Mouse (Mus musculus) layer of hippocampus, adult 2 months (tissue): ENCODE measurements around the gene Zfp36. TPM values are rescaled to one million over a fixed set of nuclear protein-coding genes. Genes with fewer than 3 reads are reported as not detected.
A peak's percentile ranks its signal among the peaks of the same experiment; 100 is the strongest.
"Not testable (repeated sequence)": the region's sequence is repeated elsewhere in the genome, so short reads cannot be mapped to it uniquely, and the experiment has no call there.

Source experiments
- DNase-seq, 2 experiments: peaks; one replicate each; pipeline ENCODE4 v3.0.0; 2022; ENCODE audit warnings: low spot score in 2 of 2
- H3K27ac ChIP-seq: fragments of 200-600 bp; 2 replicates; pipeline ENCODE4 v1.8.1; 2022
- H3K4me3 ChIP-seq: fragments of 200-600 bp; 2 replicates; pipeline ENCODE4 v1.8.1; 2022; ENCODE audit warnings: mild to moderate bottlenecking
- CTCF ChIP-seq: fragments of 200-600 bp; conservative IDR thresholded peaks from 2 replicates; pipeline ENCODE4 v1.8.1; 2022; ENCODE audit warnings: antibody characterized with exemption, mild to moderate bottlenecking, moderate library complexity
- total RNA-seq, 2 experiments: library from RNA; stranded (reverse); gene quantifications; 2 replicates each; pipeline ENCODE4 v1.2.3; 2021

Gene Zfp36
- total RNA-seq, 2 experiments from 2014 or later, result 2.0 to 3.2 TPM

GRCm38 (mm10) chr7:28393272-28393951 is 13.4 kb upstream of the Zfp36 start:
- DNase-seq, result no peak
- H3K27ac ChIP-seq, result peak overlapping the region; percentile 89
- H3K4me3 ChIP-seq, result peak overlapping the region; percentile 75
- no peak for TF ChIP-seq CTCF

DNA sequence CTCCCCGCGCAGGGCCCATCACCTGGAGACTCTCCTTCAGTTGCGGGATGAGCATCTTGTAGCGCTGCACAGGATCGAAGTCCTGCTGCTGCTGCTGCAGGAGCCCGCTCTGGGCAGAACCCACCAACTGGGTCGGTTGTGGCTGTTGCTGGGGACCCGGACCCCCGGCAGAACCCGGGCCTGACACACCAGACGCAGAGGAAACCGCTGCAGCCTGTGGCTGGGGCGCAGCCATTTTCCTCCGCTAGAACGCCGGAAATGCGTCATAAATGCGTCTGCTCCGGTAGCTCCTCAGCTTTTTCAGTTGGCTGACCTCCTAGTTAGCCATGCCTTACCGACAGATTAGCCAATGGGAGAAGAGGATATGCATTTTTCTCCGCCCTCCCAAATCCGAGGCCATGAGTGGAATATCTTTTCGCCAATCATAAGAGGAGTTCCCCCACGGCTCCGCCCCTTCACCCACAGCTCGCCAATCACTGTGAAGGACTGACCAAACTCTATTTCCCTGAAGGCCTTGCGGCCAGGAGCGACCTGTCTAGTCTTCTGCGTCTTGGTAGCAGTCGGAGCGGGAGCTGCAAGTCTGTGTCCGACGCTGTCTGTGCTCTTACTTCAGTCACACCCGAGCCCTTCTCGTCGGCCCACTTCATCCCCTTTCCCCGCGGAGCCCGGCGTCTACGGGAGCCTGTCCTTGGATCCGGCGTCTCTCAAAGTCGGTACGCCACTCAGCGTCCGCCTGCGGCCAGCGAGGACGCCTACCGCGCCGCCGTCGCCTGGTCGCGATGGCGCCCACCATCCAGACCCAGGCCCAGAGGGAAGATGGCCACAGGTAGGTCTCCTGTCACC is 12.6 kb upstream of the Zfp36 start, which contains the start of the genes Med29 and Paf1:
Med29 (minus strand) TSS at position 280 of the 843 bp plus-strand sequence.
Paf1 (plus strand) TSS at position 523 of the 843 bp plus-strand sequence.
- peak; percentile 16; the same call in 1 of the 2 replicates for TF ChIP-seq CTCF
- DNase-seq, result peak; percentile 95 to 99
- peak within 1 kb of the TSS; percentile 89 for H3K27ac ChIP-seq
- H3K4me3 ChIP-seq, result peak within 1 kb of the TSS; percentile 80

DNA sequence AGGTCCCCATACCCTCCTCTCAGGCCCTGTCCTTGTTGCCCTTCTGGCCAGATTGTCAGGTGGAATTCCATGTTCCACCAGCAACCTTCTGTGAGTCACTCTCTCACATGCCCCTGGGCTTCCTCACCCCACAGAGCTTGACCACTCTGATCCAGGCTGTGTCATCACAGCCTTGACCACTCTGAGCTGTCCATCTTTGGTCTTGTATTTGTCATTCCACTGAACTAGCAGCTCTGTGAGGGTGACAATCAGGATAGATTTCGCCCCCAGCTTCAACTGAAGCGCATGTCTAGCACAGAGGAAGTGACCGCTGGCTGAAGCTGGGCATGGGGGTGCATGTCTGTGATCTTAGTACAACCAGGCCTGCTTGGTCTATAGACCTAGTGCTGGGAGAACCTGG is 10.3 kb upstream of the Zfp36 start:
- Histone ChIP-seq H3K4me3 (no peak overlapping the region), H3K27ac (no peak overlapping the region)
- no peak for TF ChIP-seq CTCF
- DNase-seq, result no peak

DNA sequence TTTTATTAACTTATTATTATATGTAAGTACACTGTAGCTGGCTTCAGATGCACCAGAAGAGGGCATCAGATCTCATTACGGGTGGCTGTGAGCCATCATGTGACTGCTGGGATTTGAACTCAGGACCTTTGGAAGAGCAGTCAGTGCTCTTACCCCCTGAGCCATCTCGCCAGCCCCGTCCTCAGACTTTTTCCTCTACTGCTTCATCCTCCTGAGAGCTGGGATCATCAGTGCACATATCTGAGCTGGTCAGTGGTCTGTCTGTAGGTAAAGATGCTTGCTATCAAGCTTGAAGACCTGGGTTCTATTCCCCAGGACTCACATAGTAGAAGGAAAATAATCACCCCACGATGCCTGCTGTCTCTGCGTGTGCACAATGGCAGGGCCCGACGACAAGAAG is 7.3 kb upstream of the Zfp36 start:
- H3K27ac ChIP-seq, DNase-seq, H3K4me3 ChIP-seq: not testable (repeated sequence)

GRCm38 (mm10) chr7:28386877-28387276 is 6.8 kb upstream of the Zfp36 start:
- not testable (repeated sequence) for H3K27ac ChIP-seq, H3K4me3 ChIP-seq, DNase-seq

GRCm38 (mm10) chr7:28386462-28386861 is 6.4 kb upstream of the Zfp36 start:
- peak; percentile 82 for TF ChIP-seq CTCF
- peak; percentile 70 to 83 for DNase-seq
- Histone ChIP-seq H3K27ac (peak overlapping the region; percentile 64; the same call in 1 of the 2 replicates), H3K4me3 (no peak overlapping the region)

DNA sequence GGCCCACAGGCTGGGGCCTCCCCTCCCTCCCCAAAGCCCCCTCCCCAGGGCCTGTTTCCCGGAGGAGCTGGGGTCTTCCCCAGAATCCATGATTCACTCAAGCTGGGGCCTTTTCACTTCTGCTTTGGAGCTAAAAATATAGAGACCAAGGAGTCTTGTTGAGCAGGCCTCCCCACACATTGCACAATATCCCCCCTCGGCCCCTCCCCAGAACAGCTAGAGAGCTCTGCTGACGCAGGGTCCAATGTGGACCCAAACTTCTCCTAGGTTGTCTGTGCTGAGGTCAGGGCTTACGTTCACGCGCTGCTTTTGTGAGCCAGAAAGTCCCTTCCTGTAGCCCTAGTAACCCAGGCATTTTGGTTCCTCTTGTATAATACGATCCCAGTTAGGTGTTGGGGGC is 6.0 kb upstream of the Zfp36 start:
- DNase-seq, result no peak
- Histone ChIP-seq H3K4me3 (no peak overlapping the region), H3K27ac (peak overlapping the region; percentile 64; the same call in 1 of the 2 replicates)
- TF ChIP-seq CTCF, result no peak

DNA sequence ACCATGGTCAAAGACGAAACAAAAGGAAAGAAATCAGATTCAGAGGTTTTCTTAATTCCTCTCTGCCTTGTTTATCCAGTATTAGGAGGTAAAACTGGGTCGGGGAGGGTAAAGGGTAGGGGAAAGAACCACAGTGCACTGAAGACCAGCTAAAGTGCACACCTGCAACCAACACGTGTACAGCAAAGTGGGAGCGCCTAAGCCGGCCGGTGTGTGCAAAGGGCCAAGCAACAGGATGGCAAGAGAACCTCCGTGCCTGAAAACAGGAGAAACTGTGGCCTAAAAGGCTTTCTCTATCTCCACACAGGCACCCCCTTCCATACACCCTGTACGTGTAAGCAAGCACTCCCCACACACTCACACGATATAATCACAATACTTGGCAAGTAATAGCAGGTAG is 5.1 kb upstream of the Zfp36 start:
- no peak for TF ChIP-seq CTCF
- H3K4me3 ChIP-seq, result no peak overlapping the region
- peak overlapping the region; percentile 32; the same call in 1 of the 2 replicates for H3K27ac ChIP-seq
- DNase-seq, result no peak

DNA sequence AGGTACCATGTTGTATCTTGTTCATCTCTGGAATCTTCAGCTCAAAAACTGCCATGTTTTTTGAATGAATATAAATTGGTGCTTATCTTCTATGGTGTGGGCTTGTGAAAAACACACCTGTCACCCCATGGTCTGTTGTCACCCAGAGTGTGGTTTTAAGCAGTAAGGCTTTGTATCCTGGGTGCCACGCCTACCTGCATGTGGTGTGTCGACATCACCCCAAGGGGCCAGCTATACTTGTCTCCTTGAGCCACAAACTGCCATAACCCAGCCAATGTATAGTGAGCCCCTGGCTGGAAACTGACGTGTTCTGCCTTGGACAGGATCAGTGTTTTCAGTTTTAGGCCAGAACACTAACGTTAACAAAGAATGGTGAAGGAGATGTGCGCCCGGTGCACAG is 4.1 kb upstream of the Zfp36 start:
- Histone ChIP-seq H3K27ac (peak overlapping the region; percentile 82; the same call in 1 of the 2 replicates), H3K4me3 (no peak overlapping the region)
- TF ChIP-seq CTCF, result no peak
- DNase-seq, result no peak

GRCm38 (mm10) chr7:28383606-28384005 is 3.6 kb upstream of the Zfp36 start:
- DNase-seq, result no peak
- no peak for TF ChIP-seq CTCF
- H3K4me3 ChIP-seq, result no peak overlapping the region
- H3K27ac ChIP-seq, result peak overlapping the region; percentile 82

GRCm38 (mm10) chr7:28382981-28383396 is 2.9 kb upstream of the Zfp36 start:
- peak in 1 of 2 experiments; percentile 76 for DNase-seq
- Histone ChIP-seq H3K27ac (peak overlapping the region; percentile 82), H3K4me3 (peak overlapping the region; percentile 9; the same call in 1 of the 2 replicates)
- TF ChIP-seq CTCF, result no peak

GRCm38 (mm10) chr7:28382347-28382951 is 2.4 kb upstream of the Zfp36 start:
- no peak for DNase-seq
- TF ChIP-seq CTCF, result no peak
- peak overlapping the region; percentile 82 for H3K27ac ChIP-seq
- peak overlapping the region; percentile 9; the same call in 1 of the 2 replicates for H3K4me3 ChIP-seq

DNA sequence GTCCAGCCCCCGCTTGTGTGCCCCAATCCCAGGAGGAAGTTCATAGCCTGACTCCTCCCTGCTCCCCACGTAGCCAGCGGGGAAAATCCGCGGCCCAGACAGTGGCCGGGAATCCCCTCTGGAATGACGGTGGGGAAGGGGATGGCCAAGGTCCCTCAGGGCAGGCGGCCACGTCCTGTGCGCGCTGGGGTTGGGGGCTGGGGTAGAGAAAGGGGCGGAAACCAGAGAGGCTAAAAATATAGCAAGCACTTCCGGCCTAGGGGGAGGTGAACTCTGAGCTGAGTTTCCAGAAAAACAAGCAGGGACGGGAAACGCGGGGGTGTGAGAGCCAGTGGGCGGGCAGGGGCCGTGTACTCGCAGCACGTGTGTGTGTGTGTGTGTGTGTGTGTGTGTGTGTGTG is 1.9 kb upstream of the Zfp36 start:
- no peak for TF ChIP-seq CTCF
- no peak for DNase-seq
- Histone ChIP-seq H3K4me3 (peak overlapping the region; percentile 38), H3K27ac (peak overlapping the region; percentile 90)
